Comparison of ENCODE assay signal across 1 mouse cellular context in genomic region chr4:35126776-35127175, GRCm38 (mm10).
TF ChIP-seq lines count a peak whose summit lies in the region.

No protein-coding gene starts in this region.

TF ChIP-seq in CH12.LX, 34 proteins besides CTCF, POLR2A, EP300 and RAD21:
- TF ChIP-seq ELF1 (IDR thresholded peaks at IDR 0.05; ENCODE audit: low read depth, low read length) (peak; percentile 48), NELFE (IDR thresholded peaks at IDR 0.05; ENCODE audit: low read depth, low read length) (no peak), ZC3H11A (IDR thresholded peaks at IDR 0.05; ENCODE audit: low read depth, low read length) (no peak), JUN (IDR thresholded peaks at IDR 0.05; ENCODE audit: insufficient read depth, low read depth, low read length) (0 out of 2 replicates have a peak, but pooled peaks have one; percentile 1), NRF1 (IDR thresholded peaks at IDR 0.05; ENCODE audit: low read depth, low read length) (0 out of 2 replicates have a peak, but pooled peaks have one; percentile 19), RCOR1 (conservative IDR thresholded peaks at IDR 0.05; ENCODE audit: low read depth, low read length) (0 out of 2 replicates have a peak, but pooled peaks have one; percentile 40), MEF2A (IDR thresholded peaks at IDR 0.05; ENCODE audit: borderline replicate concordance, low read depth, low read length) (no peak), TBP (conservative IDR thresholded peaks at IDR 0.05; ENCODE audit: low read depth, low read length) (peak; percentile 46; the same call in 1 of the 2 replicates), JUND (conservative IDR thresholded peaks at IDR 0.05; ENCODE audit: low read depth, low read length) (peak; percentile 57; the same call in 1 of the 2 replicates), MYC (IDR thresholded peaks at IDR 0.05; ENCODE audit: low read depth, low read length) (peak; percentile 50), KAT2A (IDR thresholded peaks at IDR 0.05; ENCODE audit: insufficient replicate concordance, low read length) (0 out of 2 replicates have a peak, but pooled peaks have one; percentile 17), USF1 (IDR thresholded peaks at IDR 0.05; ENCODE audit: low read depth, low read length) (no peak), MXI1 (IDR thresholded peaks at IDR 0.05; ENCODE audit: low read depth, low read length) (no peak; the same call in 1 of the 2 replicates), BHLHE40 (IDR thresholded peaks at IDR 0.05; ENCODE audit: low read depth, low read length) (0 out of 2 replicates have a peak, but pooled peaks have one; percentile 25), CHD1 (IDR thresholded peaks at IDR 0.05; ENCODE audit: low read depth, low read length) (0 out of 2 replicates have a peak, but pooled peaks have one; percentile 60), HCFC1 (IDR thresholded peaks at IDR 0.05; ENCODE audit: low read depth, low read length) (no peak), MAX (IDR thresholded peaks at IDR 0.05; ENCODE audit: low read length) (peak; percentile 26; the same call in 1 of the 2 replicates), ZNF384 (IDR thresholded peaks at IDR 0.05; ENCODE audit: low read depth, low read length) (no peak), IRF4 (IDR thresholded peaks at IDR 0.05; ENCODE audit: low read depth, low read length) (peak; percentile 72), MAFK (IDR thresholded peaks at IDR 0.05; ENCODE audit: insufficient replicate concordance, low read length) (peak; percentile 68; the same call in 1 of the 2 replicates), TCF12 (IDR thresholded peaks at IDR 0.05; ENCODE audit: low read depth, low read length) (0 out of 2 replicates have a peak, but pooled peaks have one; percentile 17), ETS1 (conservative IDR thresholded peaks at IDR 0.05; ENCODE audit: low read depth, low read length) (0 out of 2 replicates have a peak, but pooled peaks have one; percentile 29)
